Mouse (Mus musculus) liver, adult 2 months (tissue): Measurements from ENCODE around the gene Cmtm1.
"Not testable (repeated sequence)": the region's sequence is repeated elsewhere in the genome, so short reads cannot be mapped to it uniquely, and the experiment has no call there.

ENCODE experiments used
- CTCF ChIP-seq: fragments of 200-500 bp; IDR thresholded peaks from 2 replicates; pipeline ENCODE4 v1.5.1; 2011; ENCODE audit warnings: low read depth, low read length, control low read depth
- POLR2A ChIP-seq: fragments of 200-500 bp; IDR thresholded peaks from 2 replicates; pipeline ENCODE4 v1.6.1; 2011; ENCODE audit warnings: low read length, control low read depth; ENCODE audit not compliant: insufficient read depth; ENCODE audit errors: extremely low read depth

DNA sequence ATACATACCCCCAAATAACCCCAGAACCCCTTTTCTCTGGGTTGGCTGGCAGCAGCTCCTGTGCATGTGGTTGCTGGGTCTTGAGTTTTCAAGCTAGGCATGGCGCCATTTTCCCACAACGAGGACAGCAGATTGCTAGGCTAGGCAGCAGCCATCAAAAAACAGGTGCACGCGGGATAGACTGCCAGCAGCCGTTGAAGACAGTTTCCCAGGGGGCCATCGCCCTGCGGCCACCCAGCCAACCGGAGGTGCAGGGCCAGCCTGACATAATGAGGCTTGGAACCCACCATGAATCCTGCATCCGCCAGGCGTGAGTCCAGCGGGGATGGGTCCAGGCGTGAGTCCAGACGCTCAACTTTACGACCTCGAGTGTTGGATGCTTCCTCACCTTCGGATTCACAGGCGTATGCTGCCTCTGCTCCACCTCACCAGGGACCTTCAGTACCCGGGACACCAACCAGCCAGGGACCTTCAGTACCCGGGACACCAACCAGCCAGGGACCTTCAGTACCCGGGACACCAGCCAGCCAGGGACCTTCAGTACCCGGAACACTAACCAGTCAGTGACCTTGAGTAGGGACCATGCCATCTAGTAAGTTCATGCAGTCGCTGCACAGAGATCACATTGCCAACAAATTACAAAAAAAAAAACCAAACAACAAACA lies 45.5 kb downstream of the Cmtm1 start:
- not testable (repeated sequence) for TF ChIP-seq POLR2A, CTCF
